Mouse (Mus musculus): ENCODE data around the gene Vps36. TPM values are rescaled to one million over a fixed set of nuclear protein-coding genes. Genes with fewer than 3 reads are reported as not detected.

Vps36 gene
- polyA plus RNA-seq, 1 experiment from 2014 or later: 46.3 TPM

GRCm38 (mm10) chr8:22169167-22169566 is 23.4 kb upstream of the Vps36 start:
- DNase-seq (ENCODE audit: extremely low spot score, low spot score): no peak
- Histone ChIP-seq H3K27ac (no peak overlapping the region), H3K36me3 (replicated peaks) (peaks cover 68% of the 10 kb centered on the region), H3K9me3 (no peaks in the 10 kb centered on the region), H3K4me3 (no peak overlapping the region), H3K27me3 (ENCODE audit: poor library complexity, severe bottlenecking) (no peaks in the 10 kb centered on the region), H3K4me1 (peaks cover 18% of the 10 kb centered on the region)
- 93% methylated on average over 5 of the region's 5 CpGs for WGBS

- over 99% methylated on average over 7 of the region's 7 CpGs for WGBS
- Histone ChIP-seq H3K36me3 (replicated peaks) (peaks cover 88% of the 10 kb centered on the region), H3K4me1 (no peaks in the 10 kb centered on the region)
Observed at GRCm38 (mm10) chr8:22175966-22176365, 16.6 kb upstream of the Vps36 start.

GRCm38 (mm10) chr8:22184884-22185283 is 7.7 kb upstream of the Vps36 start:
- Histone ChIP-seq H3K9me3 (no peaks in the 10 kb centered on the region), H3K36me3 (replicated peaks) (peaks cover 8% of the 10 kb centered on the region), H3K27ac (peak overlapping the region; percentile 98), H3K4me3 (peak overlapping the region; percentile 76), H3K27me3 (ENCODE audit: poor library complexity, severe bottlenecking) (peaks cover 4% of the 10 kb centered on the region; the same call in 1 of the 2 replicates), H3K4me1 (peaks cover 22% of the 10 kb centered on the region)
- 0% methylated on average over 3 of the region's 3 CpGs for WGBS
- DNase-seq (ENCODE audit: extremely low spot score, low spot score): peak; percentile 33

More at GRCm38 (mm10) chr8:22175966-22176365, 16.6 kb upstream of the Vps36 start:
- H3K9me3 ChIP-seq: peaks cover 14% of the 10 kb centered on the region
- H3K27me3 ChIP-seq (ENCODE audit: poor library complexity, severe bottlenecking): no peaks in the 10 kb centered on the region
- no peak overlapping the region for H3K4me3 ChIP-seq
- H3K27ac ChIP-seq: no peak overlapping the region
- no peak for DNase-seq (ENCODE audit: extremely low spot score, low spot score)

- H3K9me3 ChIP-seq: no peaks in the 10 kb centered on the region
- H3K36me3 ChIP-seq (replicated peaks): no peaks in the 10 kb centered on the region
- peak within 1 kb of the TSS; percentile 76 for H3K4me3 ChIP-seq
- H3K4me1 ChIP-seq: peaks cover 22% of the 10 kb centered on the region
- peak; percentile 96 for DNase-seq (ENCODE audit: extremely low spot score, low spot score)
- WGBS: 3% methylated on average over 63 of the region's 63 CpGs
- peaks cover 4% of the 10 kb centered on the region; the same call in 1 of the 2 replicates for H3K27me3 ChIP-seq (ENCODE audit: poor library complexity, severe bottlenecking)
- peak within 1 kb of the TSS; percentile 98 for H3K27ac ChIP-seq
Observed at GRCm38 (mm10) chr8:22185431-22186397, 6.9 kb upstream of the Vps36 start, which contains the start of gene Ckap2. TSS of gene Ckap2 (minus strand) at chr8:22185819.

- Histone ChIP-seq H3K27me3 (ENCODE audit: poor library complexity, severe bottlenecking) (no peaks in the 10 kb centered on the region), H3K36me3 (replicated peaks) (peaks cover 10% of the 10 kb centered on the region), H3K4me3 (peak overlapping the region; percentile 77), H3K9me3 (no peaks in the 10 kb centered on the region), H3K27ac (peak overlapping the region; percentile 98), H3K4me1 (peaks cover 15% of the 10 kb centered on the region)
- DNase-seq (ENCODE audit: extremely low spot score, low spot score): no peak
- whole genome bisulfite sequencing: 19% methylated on average over 12 of the region's 12 CpGs
Observed at GRCm38 (mm10) chr8:22193432-22194010, 912 bp downstream of the Vps36 start.

- WGBS: 90% methylated on average over 6 of the region's 6 CpGs
- H3K4me1 ChIP-seq: peaks cover 15% of the 10 kb centered on the region
Observed at GRCm38 (mm10) chr8:22197914-22198313, 5.3 kb downstream of the Vps36 start.

GRCm38 (mm10) chr8:22199481-22199880 is 6.9 kb downstream of the Vps36 start:
- Histone ChIP-seq H3K36me3 (replicated peaks) (peaks cover 51% of the 10 kb centered on the region), H3K27me3 (ENCODE audit: poor library complexity, severe bottlenecking) (no peaks in the 10 kb centered on the region), H3K9me3 (peaks cover 4% of the 10 kb centered on the region; the same call in 1 of the 2 replicates), H3K4me3 (no peak overlapping the region), H3K27ac (no peak overlapping the region), H3K4me1 (peaks cover 4% of the 10 kb centered on the region)
- WGBS: 97% methylated on average over 8 of the region's 8 CpGs
- DNase-seq (ENCODE audit: extremely low spot score, low spot score): no peak

More at GRCm38 (mm10) chr8:22197914-22198313, 5.3 kb downstream of the Vps36 start:
- Histone ChIP-seq H3K27me3 (ENCODE audit: poor library complexity, severe bottlenecking) (no peaks in the 10 kb centered on the region), H3K27ac (no peak overlapping the region), H3K36me3 (replicated peaks) (peaks cover 42% of the 10 kb centered on the region), H3K4me3 (no peak overlapping the region), H3K9me3 (peaks cover 4% of the 10 kb centered on the region; the same call in 1 of the 2 replicates)
- DNase-seq (ENCODE audit: extremely low spot score, low spot score): no peak

- Histone ChIP-seq H3K9me3 (no peaks in the 10 kb centered on the region), H3K4me3 (no peak overlapping the region), H3K36me3 (replicated peaks) (peaks cover 77% of the 10 kb centered on the region), H3K27ac (no peak overlapping the region), H3K27me3 (ENCODE audit: poor library complexity, severe bottlenecking) (no peaks in the 10 kb centered on the region), H3K4me1 (no peaks in the 10 kb centered on the region)
- DNase-seq (ENCODE audit: extremely low spot score, low spot score): no peak
- 92% methylated on average over 4 of the region's 4 CpGs for WGBS
Observed at GRCm38 (mm10) chr8:22207535-22207934, 14.9 kb downstream of the Vps36 start.

- no peaks in the 10 kb centered on the region for H3K27me3 ChIP-seq (ENCODE audit: poor library complexity, severe bottlenecking)
- no peak overlapping the region for H3K27ac ChIP-seq
- H3K36me3 ChIP-seq (replicated peaks): peaks cover 76% of the 10 kb centered on the region
- H3K4me1 ChIP-seq: no peaks in the 10 kb centered on the region
- H3K4me3 ChIP-seq: no peak overlapping the region
- WGBS: 63% methylated on average over 5 of the region's 5 CpGs
- no peaks in the 10 kb centered on the region for H3K9me3 ChIP-seq
- no peak for DNase-seq (ENCODE audit: extremely low spot score, low spot score)
Observed at GRCm38 (mm10) chr8:22209012-22209411, 16.4 kb downstream of the Vps36 start.

- no peak overlapping the region for H3K27ac ChIP-seq
- 96% methylated on average over 10 of the region's 10 CpGs for WGBS
- no peaks in the 10 kb centered on the region for H3K4me1 ChIP-seq
- no peaks in the 10 kb centered on the region for H3K27me3 ChIP-seq (ENCODE audit: poor library complexity, severe bottlenecking)
- no peak for DNase-seq (ENCODE audit: extremely low spot score, low spot score)
- H3K9me3 ChIP-seq: no peaks in the 10 kb centered on the region
- H3K4me3 ChIP-seq: no peak overlapping the region
- H3K36me3 ChIP-seq (replicated peaks): peaks cover 89% of the 10 kb centered on the region
Observed at GRCm38 (mm10) chr8:22214826-22215225, 22.2 kb downstream of the Vps36 start.

- peaks cover 37% of the 10 kb centered on the region for H3K27me3 ChIP-seq (ENCODE audit: poor library complexity, severe bottlenecking)
- H3K4me1 ChIP-seq: peaks cover 20% of the 10 kb centered on the region
- 69% methylated on average over 8 of the region's 8 CpGs for WGBS
- H3K36me3 ChIP-seq (replicated peaks): peaks cover 24% of the 10 kb centered on the region
- H3K4me3 ChIP-seq: no peak overlapping the region
- peaks cover 8% of the 10 kb centered on the region; the same call in 1 of the 2 replicates for H3K9me3 ChIP-seq
- DNase-seq (ENCODE audit: extremely low spot score, low spot score): no peak
- H3K27ac ChIP-seq: no peak overlapping the region
Observed at GRCm38 (mm10) chr8:22226361-22226760, 33.8 kb downstream of the Vps36 start.

GRCm38 (mm10) chr8:22227061-22227877 is 34.7 kb downstream of the Vps36 start, which contains the start of gene Thsd1:
TSS of gene Thsd1 (plus strand) at chr8:22227313.
- under 1% methylated on average over 39 of the region's 39 CpGs for WGBS
- H3K9me3 ChIP-seq: peaks cover 6% of the 10 kb centered on the region; the same call in 1 of the 2 replicates
- H3K27me3 ChIP-seq (ENCODE audit: poor library complexity, severe bottlenecking): peaks cover 37% of the 10 kb centered on the region
- peaks cover 16% of the 10 kb centered on the region for H3K36me3 ChIP-seq (replicated peaks)
- DNase-seq (ENCODE audit: extremely low spot score, low spot score): peak; percentile 52
- H3K4me3 ChIP-seq: peak within 1 kb of the TSS; percentile 66
- peaks cover 20% of the 10 kb centered on the region for H3K4me1 ChIP-seq
- peak within 1 kb of the TSS; percentile 59 for H3K27ac ChIP-seq
